Mouse (Mus musculus): Measurements from ENCODE around the gene Plcg2. TPM values are rescaled to one million over a fixed set of nuclear protein-coding genes. Genes with fewer than 3 reads are reported as not detected.

Plcg2 gene
- polyA plus RNA-seq, 2 experiments = 3.2 to 3.6 TPM

DNA sequence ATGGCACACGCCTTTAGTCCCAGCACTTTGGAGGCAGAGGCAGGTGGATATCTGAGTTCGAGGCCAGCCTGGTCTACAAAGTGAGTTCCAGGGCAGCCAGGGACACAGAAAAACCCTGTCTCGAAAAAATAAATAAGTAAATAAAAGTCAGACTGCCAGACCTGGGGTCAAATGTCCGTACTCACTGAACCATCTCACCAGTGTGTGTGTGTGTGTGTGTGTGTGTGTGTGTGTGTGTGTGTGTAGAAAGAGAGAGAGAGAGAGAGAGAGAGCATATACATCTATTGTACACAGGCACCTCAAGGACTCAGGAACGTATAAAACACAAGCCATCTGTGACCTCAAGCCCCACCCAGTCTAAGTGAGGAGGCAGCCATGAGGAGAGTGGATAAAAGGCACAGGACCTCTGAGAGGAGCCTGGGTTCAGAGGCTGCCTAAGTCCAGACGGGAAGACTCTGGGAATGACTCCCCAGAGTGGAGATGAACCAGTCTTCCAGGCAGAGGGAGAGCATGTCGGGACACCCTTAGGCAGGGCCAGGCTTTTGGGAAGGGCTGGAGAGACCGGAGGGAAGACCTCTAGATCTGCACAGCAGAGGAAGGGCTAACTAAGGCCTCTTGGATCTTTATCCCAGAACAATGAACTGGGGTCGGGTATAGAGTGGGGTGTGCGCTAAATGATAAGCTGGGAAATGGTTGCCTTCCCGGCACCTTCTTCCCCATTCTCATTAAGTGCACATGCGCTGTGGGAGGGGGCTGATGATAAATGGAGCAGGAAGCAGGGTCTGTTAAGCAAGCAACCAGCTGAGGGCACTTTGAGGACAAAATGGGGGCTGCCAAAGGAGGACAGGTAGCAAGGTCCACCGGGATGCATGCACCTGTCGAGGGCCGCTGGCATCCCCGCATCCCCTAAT lies 28.4 kb upstream of the Plcg2 start:
- 35% methylated on average over 15 of the region's 16 CpGs for whole genome bisulfite sequencing
- no peaks in the 10 kb centered on the region for H3K27me3 ChIP-seq (ENCODE audit: control insufficient read depth, insufficient read depth, low read length)
- no peak for ATAC-seq (ENCODE audit: low FRiP score, low read depth)
- no peaks in the 10 kb centered on the region for H3K36me3 ChIP-seq (ENCODE audit: control insufficient read depth, insufficient read depth, low read length)
- peak overlapping the region; percentile 49 for H3K4me2 ChIP-seq (replicated peaks; ENCODE audit: low read depth, low read length, severe bottlenecking)
- H3K9me3 ChIP-seq (ENCODE audit: control insufficient read depth, low read length) = no peaks in the 10 kb centered on the region
- TF ChIP-seq POLR2A (IDR thresholded peaks at IDR 0.05; ENCODE audit: borderline replicate concordance, extremely low read depth, insufficient read depth, insufficient read length) = no peak
- DNase-seq (ENCODE audit: low spot score) = no peak
- no peak overlapping the region for H3K9ac ChIP-seq (ENCODE audit: low read depth, low read length, severe bottlenecking)
- peak overlapping the region; percentile 15 for H3K4me3 ChIP-seq (replicated peaks; ENCODE audit: low read length)
- H3K27ac ChIP-seq (replicated peaks; ENCODE audit: low read depth, low read length) = no peak overlapping the region; the same call in 1 of the 2 replicates
- peaks cover 9% of the 10 kb centered on the region for H3K4me1 ChIP-seq (ENCODE audit: control insufficient read depth, insufficient read depth, low read length)

GRCm38 (mm10) chr8:117470342-117470781 lies 27.7 kb upstream of the Plcg2 start:
- peak; percentile 90 for ATAC-seq (ENCODE audit: low FRiP score, low read depth)
- no peaks in the 10 kb centered on the region for H3K36me3 ChIP-seq (ENCODE audit: control insufficient read depth, insufficient read depth, low read length)
- H3K4me1 ChIP-seq (ENCODE audit: control insufficient read depth, insufficient read depth, low read length) = peaks cover 9% of the 10 kb centered on the region
- peak; percentile 88 for DNase-seq (ENCODE audit: low spot score)
- no peaks in the 10 kb centered on the region for H3K27me3 ChIP-seq (ENCODE audit: control insufficient read depth, insufficient read depth, low read length)
- WGBS = under 1% methylated on average over 13 of the region's 14 CpGs
- H3K27ac ChIP-seq (replicated peaks; ENCODE audit: low read depth, low read length) = peak overlapping the region; percentile 52; the same call in 1 of the 2 replicates
- no peak for TF ChIP-seq POLR2A (IDR thresholded peaks at IDR 0.05; ENCODE audit: borderline replicate concordance, extremely low read depth, insufficient read depth, insufficient read length)
- H3K9ac ChIP-seq (ENCODE audit: low read depth, low read length, severe bottlenecking) = 0 out of 2 replicates have a peak overlapping the region, but pooled peaks have one; percentile 38
- peak overlapping the region; percentile 15 for H3K4me3 ChIP-seq (replicated peaks; ENCODE audit: low read length)
- H3K9me3 ChIP-seq (ENCODE audit: control insufficient read depth, low read length) = no peaks in the 10 kb centered on the region
- peak overlapping the region; percentile 49 for H3K4me2 ChIP-seq (replicated peaks; ENCODE audit: low read depth, low read length, severe bottlenecking)

DNA sequence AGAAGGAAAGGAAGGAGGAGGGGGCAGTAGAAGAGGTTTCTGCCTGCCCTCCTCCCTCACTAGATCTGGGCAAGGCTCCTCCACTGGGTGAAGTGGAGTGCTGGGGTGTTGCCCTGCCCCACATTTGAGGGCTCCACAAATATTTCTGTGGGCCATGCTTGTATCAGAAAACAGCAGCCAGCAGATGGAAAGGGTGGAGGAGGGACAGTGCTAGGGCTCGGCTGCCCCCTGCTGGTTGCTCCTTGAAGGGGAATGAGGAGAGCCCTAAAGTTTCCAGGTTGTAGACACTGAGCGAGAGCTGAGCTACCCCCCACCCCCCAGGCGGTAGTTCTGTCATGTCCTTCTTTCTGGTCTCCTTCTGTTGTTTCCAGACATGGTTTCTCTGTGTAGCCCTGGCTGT lies 26.9 kb upstream of the Plcg2 start:
- ATAC-seq (ENCODE audit: low FRiP score, low read depth) = no peak
- H3K4me3 ChIP-seq (replicated peaks; ENCODE audit: low read length) = no peak overlapping the region
- H3K4me2 ChIP-seq (replicated peaks; ENCODE audit: low read depth, low read length, severe bottlenecking) = no peak overlapping the region
- DNase-seq (ENCODE audit: low spot score) = peak; percentile 73
- no peak overlapping the region for H3K9ac ChIP-seq (ENCODE audit: low read depth, low read length, severe bottlenecking)
- H3K36me3 ChIP-seq (ENCODE audit: control insufficient read depth, insufficient read depth, low read length) = no peaks in the 10 kb centered on the region
- WGBS = 37% methylated on average over 3 of the region's 3 CpGs
- TF ChIP-seq POLR2A (IDR thresholded peaks at IDR 0.05; ENCODE audit: borderline replicate concordance, extremely low read depth, insufficient read depth, insufficient read length) = no peak
- H3K4me1 ChIP-seq (ENCODE audit: control insufficient read depth, insufficient read depth, low read length) = peaks cover 9% of the 10 kb centered on the region
- no peaks in the 10 kb centered on the region for H3K27me3 ChIP-seq (ENCODE audit: control insufficient read depth, insufficient read depth, low read length)
- no peaks in the 10 kb centered on the region for H3K9me3 ChIP-seq (ENCODE audit: control insufficient read depth, low read length)
- H3K27ac ChIP-seq (replicated peaks; ENCODE audit: low read depth, low read length) = no peak overlapping the region

DNA sequence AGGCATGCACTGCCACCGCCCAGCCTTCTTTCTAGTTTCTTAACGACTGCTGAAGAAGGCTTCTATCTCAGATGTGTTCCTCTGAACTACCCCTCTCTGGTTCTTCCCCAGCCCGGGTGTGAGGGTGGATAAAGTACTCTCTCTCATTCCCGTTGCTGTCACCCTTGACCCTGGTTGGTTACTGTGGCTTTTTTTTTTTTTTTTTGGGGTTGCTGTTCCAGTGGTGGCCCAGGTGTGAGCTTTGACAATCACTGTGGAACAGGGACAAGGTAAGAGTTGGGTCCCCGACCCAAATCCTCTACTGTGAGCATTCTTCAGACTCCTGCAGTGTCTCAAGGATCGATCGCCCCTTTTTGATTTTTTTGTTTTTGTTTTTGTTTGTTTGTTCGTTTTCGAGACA lies 26.4 kb upstream of the Plcg2 start:
- H3K27ac ChIP-seq (replicated peaks; ENCODE audit: low read depth, low read length) = no peak overlapping the region
- H3K4me3 ChIP-seq (replicated peaks; ENCODE audit: low read length) = no peak overlapping the region
- peaks cover 9% of the 10 kb centered on the region for H3K4me1 ChIP-seq (ENCODE audit: control insufficient read depth, insufficient read depth, low read length)
- no peak overlapping the region for H3K9ac ChIP-seq (ENCODE audit: low read depth, low read length, severe bottlenecking)
- no peaks in the 10 kb centered on the region for H3K36me3 ChIP-seq (ENCODE audit: control insufficient read depth, insufficient read depth, low read length)
- ATAC-seq (ENCODE audit: low FRiP score, low read depth) (no peak), DNase-seq (ENCODE audit: low spot score) (no peak)
- no peak for TF ChIP-seq POLR2A (IDR thresholded peaks at IDR 0.05; ENCODE audit: borderline replicate concordance, extremely low read depth, insufficient read depth, insufficient read length)
- 70% methylated on average over 9 of the region's 9 CpGs for WGBS
- H3K4me2 ChIP-seq (replicated peaks; ENCODE audit: low read depth, low read length, severe bottlenecking) = no peak overlapping the region
- no peaks in the 10 kb centered on the region for H3K27me3 ChIP-seq (ENCODE audit: control insufficient read depth, insufficient read depth, low read length)
- H3K9me3 ChIP-seq (ENCODE audit: control insufficient read depth, low read length) = no peaks in the 10 kb centered on the region

DNA sequence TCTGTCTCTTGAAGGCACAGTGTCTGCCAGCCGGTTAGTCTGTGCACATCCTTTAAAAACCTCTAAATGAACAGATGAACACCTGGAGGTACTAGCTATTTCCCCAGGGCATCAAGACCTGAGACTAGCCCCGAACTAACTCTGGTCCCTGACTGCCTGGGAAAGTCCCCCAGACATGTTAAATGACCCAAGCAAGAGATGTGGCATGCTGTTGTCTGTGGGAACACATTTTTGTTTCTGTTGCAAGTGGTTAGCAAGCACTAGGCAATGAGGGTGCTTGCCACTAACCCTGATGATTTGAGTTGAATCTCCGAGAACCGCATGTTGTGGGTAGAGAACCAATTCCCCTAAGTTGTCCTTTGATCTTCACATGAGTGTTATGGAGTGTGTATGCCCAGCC lies 25.8 kb upstream of the Plcg2 start:
- H3K4me3 ChIP-seq (replicated peaks; ENCODE audit: low read length) = no peak overlapping the region
- DNase-seq (ENCODE audit: low spot score) (no peak), ATAC-seq (ENCODE audit: low FRiP score, low read depth) (no peak)
- no peak for TF ChIP-seq POLR2A (IDR thresholded peaks at IDR 0.05; ENCODE audit: borderline replicate concordance, extremely low read depth, insufficient read depth, insufficient read length)
- no peaks in the 10 kb centered on the region for H3K27me3 ChIP-seq (ENCODE audit: control insufficient read depth, insufficient read depth, low read length)
- H3K9ac ChIP-seq (ENCODE audit: low read depth, low read length, severe bottlenecking) = no peak overlapping the region
- H3K4me2 ChIP-seq (replicated peaks; ENCODE audit: low read depth, low read length, severe bottlenecking) = no peak overlapping the region
- peaks cover 9% of the 10 kb centered on the region for H3K4me1 ChIP-seq (ENCODE audit: control insufficient read depth, insufficient read depth, low read length)
- no peak overlapping the region for H3K27ac ChIP-seq (replicated peaks; ENCODE audit: low read depth, low read length)
- WGBS = 76% methylated on average over 4 of the region's 4 CpGs
- H3K36me3 ChIP-seq (ENCODE audit: control insufficient read depth, insufficient read depth, low read length) = no peaks in the 10 kb centered on the region
- no peaks in the 10 kb centered on the region for H3K9me3 ChIP-seq (ENCODE audit: control insufficient read depth, low read length)
